Mouse (Mus musculus) intestine, embryonic 16.5 days (tissue): ENCODE results near the gene Ccl28. TPM values are rescaled to one million over a fixed set of nuclear protein-coding genes. Genes with fewer than 3 reads are reported as not detected.
"Not testable (repeated sequence)": the region's sequence is repeated elsewhere in the genome, so short reads cannot be mapped to it uniquely, and the experiment has no call there.

ENCODE experiments used
- ATAC-seq: fragments of 200-750 bp; cut with Nextera tagmentation; 2 replicates; pipeline ENCODE4 v1.8.0; 2017; ENCODE audit warnings: moderate TSS enrichment, moderate library complexity
- H3K27ac ChIP-seq: fragments of 300-500 bp; sonication (generic); 2 replicates; pipeline ENCODE4 v1.5.1; 2014; ENCODE audit warnings: mild to moderate bottlenecking, low read length
- H3K27me3 ChIP-seq: fragments of 300-500 bp; sonication (generic); replicated peaks from 2 replicates; pipeline ENCODE4 v1.6.1; 2014; ENCODE audit warnings: low read length, control low read depth, mixed read lengths; ENCODE audit not compliant: control insufficient read depth, insufficient read depth
- H3K36me3 ChIP-seq: fragments of 300-500 bp; sonication (generic); 2 replicates; pipeline ENCODE4 v1.6.1; 2014; ENCODE audit warnings: low read length, control low read depth; ENCODE audit not compliant: control insufficient read depth, insufficient read depth
- H3K4me1 ChIP-seq: fragments of 300-500 bp; sonication (generic); 2 replicates; pipeline ENCODE4 v1.6.1; 2014; ENCODE audit warnings: low read length, control low read depth, mixed read lengths; ENCODE audit not compliant: control insufficient read depth, insufficient read depth
- H3K4me2 ChIP-seq: fragments of 300-500 bp; sonication (generic); 2 replicates; pipeline ENCODE4 v1.6.1; 2014; ENCODE audit warnings: low read depth, low read length, control low read depth
- H3K4me3 ChIP-seq: fragments of 300-500 bp; sonication (generic); 2 replicates; pipeline ENCODE4 v1.5.1; 2014; ENCODE audit warnings: mild to moderate bottlenecking, low read length
- H3K9ac ChIP-seq: fragments of 300-500 bp; sonication (generic); 2 replicates; pipeline ENCODE4 v1.6.1; 2014; ENCODE audit warnings: low read depth, low read length
- H3K9me3 ChIP-seq: fragments of 300-500 bp; sonication (generic); 2 replicates; pipeline ENCODE4 v1.6.1; 2016; ENCODE audit warnings: low read length, control low read depth; ENCODE audit not compliant: control insufficient read depth
- WGBS: fragments of 180-500 bp; shearing (Covaris S2); extraction: QIAGEN DNeasy Blood & Tissue Kit; methylation state at CpG from one replicate; pipeline ENCODE4 v1.1.7; 2014; 5-methylcytosine and 5-hydroxymethylcytosine counted together
- polyA plus RNA-seq: library from polyadenylated mRNA; unstranded; fragments of >200 nt; fragmentation: Nextera tagmentation; extraction: Ambion mirVana; gene quantifications from 2 replicates; pipeline ENCODE4 v1.2.1, GENCODE M21; 2015

Gene Ccl28
- 0.42 and 0.44 TPM in 2 replicates for polyA plus RNA-seq

DNA sequence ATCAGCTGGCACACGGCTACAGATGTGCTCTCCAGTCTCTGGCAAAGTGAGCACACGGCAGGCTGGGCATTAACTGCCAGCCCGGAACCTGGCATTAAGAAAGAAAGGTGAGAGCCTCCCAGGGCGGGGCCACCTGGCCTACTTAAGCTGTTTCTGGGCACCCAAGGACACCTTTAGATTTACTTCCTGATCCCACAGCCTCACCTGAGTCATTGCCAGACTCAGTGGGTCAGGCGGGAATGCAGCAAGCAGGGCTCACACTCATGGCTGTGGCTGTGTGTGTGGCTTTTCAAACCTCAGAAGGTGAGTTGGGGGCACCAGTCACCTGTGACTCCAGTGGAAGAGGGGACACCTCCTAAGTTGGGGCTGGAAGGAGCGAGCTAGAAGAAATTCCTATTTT, at the start of gene Ccl28:
Gene Ccl28, plus strand, starts transcription at position 186 of the 400 bp plus-strand sequence.
- 75% methylated on average over 6 of the region's 6 CpGs for WGBS
- Histone ChIP-seq H3K36me3 (no peaks in the 10 kb centered on the region), H3K4me2 (no peak within 1 kb of the TSS), H3K9me3 (no peaks in the 10 kb centered on the region), H3K9ac (no peak within 1 kb of the TSS), H3K4me1 (no peaks in the 10 kb centered on the region), H3K27me3 (no peaks in the 10 kb centered on the region), H3K4me3 (no peak within 1 kb of the TSS), H3K27ac (no peak within 1 kb of the TSS)
- ATAC-seq = peak; percentile 60

GRCm38 (mm10) chr13:119596321-119597211, 27.1 kb upstream of the Ccl28 start:
- not testable (repeated sequence) for H3K4me2 ChIP-seq, H3K36me3 ChIP-seq, H3K4me3 ChIP-seq, H3K27ac ChIP-seq, H3K27me3 ChIP-seq, H3K4me1 ChIP-seq, H3K9ac ChIP-seq
- ATAC-seq = peak; percentile 91
- peaks cover 18% of the 10 kb centered on the region for H3K9me3 ChIP-seq
- WGBS = 72% methylated on average over 14 of the region's 16 CpGs

DNA sequence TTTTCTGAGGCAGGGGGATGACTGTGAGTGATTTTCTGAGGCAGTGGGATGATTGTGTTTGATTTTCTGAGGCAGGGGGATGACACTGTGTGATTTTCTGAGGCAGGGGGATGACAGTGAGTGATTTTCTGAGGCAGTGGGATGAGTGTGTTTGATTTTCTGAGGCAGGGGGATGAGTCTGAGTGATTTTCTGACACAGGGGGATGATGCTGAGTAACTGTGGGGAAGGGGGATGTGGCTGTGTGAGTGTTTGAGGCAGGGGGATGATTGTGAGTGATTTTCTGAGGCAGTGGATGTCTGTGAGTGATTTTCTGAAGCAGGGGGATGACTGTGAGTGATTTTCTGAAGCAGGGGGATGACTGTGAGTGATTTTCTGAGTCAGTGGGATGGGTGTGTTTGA, 25.2 kb upstream of the Ccl28 start:
- peaks cover 18% of the 10 kb centered on the region for H3K9me3 ChIP-seq
- H3K27me3 ChIP-seq, H3K9ac ChIP-seq, H3K4me2 ChIP-seq, H3K4me3 ChIP-seq, H3K4me1 ChIP-seq, H3K36me3 ChIP-seq, H3K27ac ChIP-seq, ATAC-seq: not testable (repeated sequence)

GRCm38 (mm10) chr13:119599066-119599465, 24.6 kb upstream of the Ccl28 start:
- not testable (repeated sequence) for ATAC-seq, H3K4me3 ChIP-seq, H3K36me3 ChIP-seq, H3K4me2 ChIP-seq, H3K27me3 ChIP-seq, H3K9ac ChIP-seq, H3K4me1 ChIP-seq, H3K27ac ChIP-seq
- H3K9me3 ChIP-seq = peaks cover 18% of the 10 kb centered on the region
- WGBS = 79% methylated on average over 9 of the region's 12 CpGs

GRCm38 (mm10) chr13:119599498-119599897, 24.1 kb upstream of the Ccl28 start:
- not testable (repeated sequence) for H3K36me3 ChIP-seq, H3K4me2 ChIP-seq, H3K9ac ChIP-seq, ATAC-seq, H3K4me1 ChIP-seq, H3K27me3 ChIP-seq, H3K27ac ChIP-seq, H3K4me3 ChIP-seq
- H3K9me3 ChIP-seq = peaks cover 18% of the 10 kb centered on the region
- 75% methylated on average over 2 of the region's 2 CpGs for WGBS

DNA sequence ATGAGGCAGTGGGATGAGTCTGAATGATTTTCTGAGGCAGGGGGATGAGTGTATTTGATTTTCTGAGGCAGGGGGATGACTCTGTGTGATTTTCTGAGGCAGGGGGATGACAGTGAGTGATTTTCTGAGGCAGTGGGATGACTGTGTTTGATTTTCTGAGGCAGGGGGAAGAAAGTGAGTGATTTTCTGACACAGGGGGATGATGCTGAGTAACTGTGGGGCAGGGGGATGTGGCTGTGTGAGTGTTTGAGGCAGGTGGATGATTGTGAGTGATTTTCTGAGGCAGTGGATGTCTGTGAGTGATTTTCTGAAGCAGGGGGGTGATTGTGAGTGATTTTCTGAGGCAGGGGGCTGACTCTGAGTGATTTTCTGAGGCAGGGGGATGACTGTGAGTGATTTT, 23.5 kb upstream of the Ccl28 start:
- peaks cover 18% of the 10 kb centered on the region for H3K9me3 ChIP-seq
- not testable (repeated sequence) for H3K4me1 ChIP-seq, H3K27ac ChIP-seq, H3K9ac ChIP-seq, H3K4me3 ChIP-seq, ATAC-seq, H3K36me3 ChIP-seq, H3K27me3 ChIP-seq, H3K4me2 ChIP-seq

- 49% methylated on average over 12 of the region's 13 CpGs for WGBS
- ATAC-seq, H3K36me3 ChIP-seq: not testable (repeated sequence)
Measured at GRCm38 (mm10) chr13:119602688-119603331, 20.8 kb upstream of the Ccl28 start.

DNA sequence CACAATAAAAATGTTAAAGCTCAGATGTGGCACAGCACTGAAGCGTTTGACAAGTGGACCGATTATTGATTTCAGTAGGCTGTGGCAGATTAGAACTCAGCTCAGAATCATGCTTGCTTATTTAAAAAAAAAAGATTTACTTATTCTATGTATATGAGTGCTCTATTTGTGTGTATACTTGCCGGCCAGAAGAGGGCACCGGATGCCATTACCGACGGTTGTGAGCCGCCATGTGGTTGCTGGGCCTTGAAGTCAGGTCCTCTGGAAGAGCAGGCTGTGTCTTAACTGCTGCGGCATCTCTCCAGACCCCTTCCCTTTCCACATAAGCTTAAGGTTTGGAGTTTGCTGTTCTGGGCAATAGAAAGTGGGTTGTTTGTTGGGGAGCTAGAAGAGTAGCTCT, 19.7 kb upstream of the Ccl28 start:
- not testable (repeated sequence) for H3K36me3 ChIP-seq, H3K4me1 ChIP-seq, H3K9me3 ChIP-seq, H3K9ac ChIP-seq, H3K4me2 ChIP-seq, H3K27ac ChIP-seq, H3K4me3 ChIP-seq, H3K27me3 ChIP-seq
- peak; percentile 29 for ATAC-seq
- WGBS = 94% methylated on average over 6 of the region's 8 CpGs

More at GRCm38 (mm10) chr13:119602688-119603331, 20.8 kb upstream of the Ccl28 start:
- not testable (repeated sequence) for H3K27me3 ChIP-seq, H3K27ac ChIP-seq, H3K4me2 ChIP-seq, H3K4me1 ChIP-seq, H3K4me3 ChIP-seq, H3K9ac ChIP-seq, H3K9me3 ChIP-seq

DNA sequence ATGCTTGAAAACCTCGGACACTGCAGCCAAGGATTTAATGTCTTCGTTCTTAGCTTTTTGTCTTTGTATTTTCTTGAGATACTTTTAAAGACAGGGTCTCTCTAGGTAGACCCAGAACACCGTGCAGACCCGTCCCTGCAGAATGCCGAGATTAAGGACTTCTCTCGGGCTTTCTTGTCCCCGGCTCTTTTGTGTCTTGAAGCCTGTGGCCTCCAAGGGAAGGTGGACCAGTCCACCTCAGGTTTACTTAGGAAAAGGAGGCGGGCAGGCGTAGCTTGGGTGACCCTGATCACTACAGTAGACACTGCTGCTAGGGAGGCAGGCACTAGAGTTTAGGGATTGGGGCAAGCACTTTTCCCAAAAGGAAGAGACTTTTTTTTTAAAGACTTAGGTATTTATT, 19.3 kb upstream of the Ccl28 start:
- ATAC-seq = peak; percentile 21; the same call in 1 of the 2 replicates
- not testable (repeated sequence) for H3K9ac ChIP-seq, H3K4me1 ChIP-seq, H3K4me2 ChIP-seq, H3K9me3 ChIP-seq, H3K27me3 ChIP-seq, H3K27ac ChIP-seq, H3K4me3 ChIP-seq, H3K36me3 ChIP-seq
- 89% methylated on average over 7 of the region's 9 CpGs for WGBS
